Mouse (Mus musculus): ENCODE measurements around the gene B3galt2. TPM values are rescaled to one million over a fixed set of nuclear protein-coding genes. Genes with fewer than 3 reads are reported as not detected.
"Not testable (repeated sequence)": the region's sequence is repeated elsewhere in the genome, so short reads cannot be mapped to it uniquely, and the experiment has no call there.

B3galt2 gene
- polyA plus RNA-seq, 1 experiment: not detected

GRCm38 (mm10) chr1:143632854-143633587, 7.4 kb upstream of the B3galt2 start:
- H3K4me3 ChIP-seq (ENCODE audit: insufficient read depth, low read depth, low read length): no peak overlapping the region
- TF ChIP-seq POLR2A (IDR thresholded peaks at IDR 0.05; ENCODE audit: insufficient read depth, low read depth, low read length): no peak
- no peak for TF ChIP-seq CTCF (IDR thresholded peaks at IDR 0.05; ENCODE audit: insufficient read depth, low read depth, low read length)
- no peaks in the 10 kb centered on the region for H3K4me1 ChIP-seq (ENCODE audit: control insufficient read depth, insufficient read depth, low read length)
- 69% methylated on average over 2 of the region's 2 CpGs for WGBS
- H3K27ac ChIP-seq (ENCODE audit: insufficient read depth, low read depth, low read length): no peak overlapping the region

- H3K4me3 ChIP-seq (ENCODE audit: insufficient read depth, low read depth, low read length): no peak overlapping the region
- WGBS: 90% methylated on average over 2 of the region's 2 CpGs
- H3K27ac ChIP-seq (ENCODE audit: insufficient read depth, low read depth, low read length): no peak overlapping the region
- no peaks in the 10 kb centered on the region for H3K4me1 ChIP-seq (ENCODE audit: control insufficient read depth, insufficient read depth, low read length)
- no peak for TF ChIP-seq POLR2A (IDR thresholded peaks at IDR 0.05; ENCODE audit: insufficient read depth, low read depth, low read length)
- no peak for TF ChIP-seq CTCF (IDR thresholded peaks at IDR 0.05; ENCODE audit: insufficient read depth, low read depth, low read length)
These were observed 3.8 kb downstream of the B3galt2 start for GRCm38 (mm10) chr1:143644221-143644620.

GRCm38 (mm10) chr1:143645386-143645785, 4.9 kb downstream of the B3galt2 start:
- Histone ChIP-seq H3K4me3 (ENCODE audit: insufficient read depth, low read depth, low read length) (no peak overlapping the region), H3K27ac (ENCODE audit: insufficient read depth, low read depth, low read length) (no peak overlapping the region), H3K4me1 (ENCODE audit: control insufficient read depth, insufficient read depth, low read length) (no peaks in the 10 kb centered on the region)
- 62% methylated on average over 4 of the region's 4 CpGs for WGBS
- TF ChIP-seq CTCF (IDR thresholded peaks at IDR 0.05; ENCODE audit: insufficient read depth, low read depth, low read length): no peak
- TF ChIP-seq POLR2A (IDR thresholded peaks at IDR 0.05; ENCODE audit: insufficient read depth, low read depth, low read length): no peak

- no peak overlapping the region for H3K4me3 ChIP-seq (ENCODE audit: insufficient read depth, low read depth, low read length)
- 76% methylated on average over 4 of the region's 4 CpGs for WGBS
- no peak overlapping the region for H3K27ac ChIP-seq (ENCODE audit: insufficient read depth, low read depth, low read length)
- TF ChIP-seq POLR2A (IDR thresholded peaks at IDR 0.05; ENCODE audit: insufficient read depth, low read depth, low read length): no peak
- TF ChIP-seq CTCF (IDR thresholded peaks at IDR 0.05; ENCODE audit: insufficient read depth, low read depth, low read length): no peak
- H3K4me1 ChIP-seq (ENCODE audit: control insufficient read depth, insufficient read depth, low read length): no peaks in the 10 kb centered on the region
These were observed 5.8 kb downstream of the B3galt2 start for GRCm38 (mm10) chr1:143646219-143646618.

GRCm38 (mm10) chr1:143650317-143650716, 9.9 kb downstream of the B3galt2 start:
- no peak overlapping the region for H3K27ac ChIP-seq (ENCODE audit: insufficient read depth, low read depth, low read length)
- WGBS: 92% methylated on average over 2 of the region's 2 CpGs
- no peak for TF ChIP-seq CTCF (IDR thresholded peaks at IDR 0.05; ENCODE audit: insufficient read depth, low read depth, low read length)
- TF ChIP-seq POLR2A (IDR thresholded peaks at IDR 0.05; ENCODE audit: insufficient read depth, low read depth, low read length): no peak

GRCm38 (mm10) chr1:143653646-143654045, 13.2 kb downstream of the B3galt2 start:
- TF ChIP-seq POLR2A (IDR thresholded peaks at IDR 0.05; ENCODE audit: insufficient read depth, low read depth, low read length) (no peak), CTCF (IDR thresholded peaks at IDR 0.05; ENCODE audit: insufficient read depth, low read depth, low read length) (no peak)
- Histone ChIP-seq H3K27ac (ENCODE audit: insufficient read depth, low read depth, low read length) (no peak overlapping the region), H3K4me1 (ENCODE audit: control insufficient read depth, insufficient read depth, low read length) (no peaks in the 10 kb centered on the region), H3K4me3 (ENCODE audit: insufficient read depth, low read depth, low read length) (no peak overlapping the region)
- 88% methylated on average over 3 of the region's 3 CpGs for WGBS

More at GRCm38 (mm10) chr1:143650317-143650716, 9.9 kb downstream of the B3galt2 start:
- Histone ChIP-seq H3K4me1 (ENCODE audit: control insufficient read depth, insufficient read depth, low read length) (no peaks in the 10 kb centered on the region), H3K4me3 (ENCODE audit: insufficient read depth, low read depth, low read length) (no peak overlapping the region)

GRCm38 (mm10) chr1:143663197-143663596, 22.7 kb downstream of the B3galt2 start:
- no peak overlapping the region for H3K4me3 ChIP-seq (ENCODE audit: insufficient read depth, low read depth, low read length)
- H3K27ac ChIP-seq (ENCODE audit: insufficient read depth, low read depth, low read length): no peak overlapping the region
- H3K4me1 ChIP-seq (ENCODE audit: control insufficient read depth, insufficient read depth, low read length): no peaks in the 10 kb centered on the region
- WGBS: 90% methylated on average over 2 of the region's 2 CpGs
- TF ChIP-seq CTCF (IDR thresholded peaks at IDR 0.05; ENCODE audit: insufficient read depth, low read depth, low read length) (no peak), POLR2A (IDR thresholded peaks at IDR 0.05; ENCODE audit: insufficient read depth, low read depth, low read length) (no peak)

- not testable (repeated sequence) for H3K4me1 ChIP-seq (ENCODE audit: control insufficient read depth, insufficient read depth, low read length); H3K4me3 ChIP-seq (ENCODE audit: insufficient read depth, low read depth, low read length); H3K27ac ChIP-seq (ENCODE audit: insufficient read depth, low read depth, low read length)
- WGBS: 95% methylated on average over 4 of the region's 4 CpGs
These were observed 24.3 kb downstream of the B3galt2 start for GRCm38 (mm10) chr1:143664786-143665185.

GRCm38 (mm10) chr1:143675734-143676361, 35.4 kb downstream of the B3galt2 start:
- no peak for TF ChIP-seq POLR2A (IDR thresholded peaks at IDR 0.05; ENCODE audit: insufficient read depth, low read depth, low read length)
- TF ChIP-seq CTCF (IDR thresholded peaks at IDR 0.05; ENCODE audit: insufficient read depth, low read depth, low read length): no peak
- Histone ChIP-seq H3K4me1 (ENCODE audit: control insufficient read depth, insufficient read depth, low read length) (no peaks in the 10 kb centered on the region), H3K4me3 (ENCODE audit: insufficient read depth, low read depth, low read length) (no peak overlapping the region), H3K27ac (ENCODE audit: insufficient read depth, low read depth, low read length) (no peak overlapping the region)
- 73% methylated on average over 4 of the region's 4 CpGs for WGBS
